Mouse (Mus musculus) A20 (cell line): ENCODE measurements around the gene Rps6kb2.

Experiments used
- DNase-seq: peaks from one replicate; pipeline ENCODE4 v3.0.0-alpha.2; 2011; ENCODE audit warnings: low read depth, low spot score

Rps6kb2 gene

DNA sequence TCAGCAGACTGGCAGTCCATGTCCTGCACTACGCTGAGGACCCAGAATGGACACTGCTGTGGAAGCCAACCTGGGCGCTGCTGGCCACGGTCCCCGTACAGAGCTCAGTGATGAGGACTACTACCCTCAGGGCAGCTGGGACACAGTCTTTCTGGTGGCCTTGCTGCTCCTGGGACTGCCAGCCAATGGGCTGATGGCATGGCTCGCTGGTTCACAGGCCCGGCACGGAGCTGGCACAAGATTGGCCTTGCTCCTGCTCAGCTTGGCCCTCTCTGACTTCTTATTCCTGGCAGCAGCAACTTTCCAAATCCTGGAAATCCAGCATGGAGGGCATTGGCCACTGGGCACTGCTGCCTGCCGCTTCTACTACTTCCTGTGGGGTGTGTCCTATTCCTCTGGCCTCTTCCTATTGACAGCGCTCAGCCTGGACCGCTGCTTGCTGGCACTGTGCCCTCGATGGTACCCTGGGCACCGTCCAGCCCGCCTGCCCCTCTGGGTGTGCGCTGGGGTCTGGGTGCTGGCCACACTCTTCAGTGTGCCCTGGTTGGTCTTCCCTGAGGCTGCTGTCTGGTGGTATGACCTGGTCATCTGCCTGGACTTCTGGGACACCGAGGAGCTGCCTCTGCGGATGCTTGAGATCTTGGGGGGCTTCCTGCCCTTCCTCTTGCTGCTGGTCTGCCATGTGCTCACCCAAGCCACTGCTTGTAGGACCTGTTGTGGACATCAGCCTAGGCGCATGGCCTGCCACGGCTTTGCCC, 20.6 kb downstream of the Rps6kb2 start:
- DNase-seq = no peak

DNA sequence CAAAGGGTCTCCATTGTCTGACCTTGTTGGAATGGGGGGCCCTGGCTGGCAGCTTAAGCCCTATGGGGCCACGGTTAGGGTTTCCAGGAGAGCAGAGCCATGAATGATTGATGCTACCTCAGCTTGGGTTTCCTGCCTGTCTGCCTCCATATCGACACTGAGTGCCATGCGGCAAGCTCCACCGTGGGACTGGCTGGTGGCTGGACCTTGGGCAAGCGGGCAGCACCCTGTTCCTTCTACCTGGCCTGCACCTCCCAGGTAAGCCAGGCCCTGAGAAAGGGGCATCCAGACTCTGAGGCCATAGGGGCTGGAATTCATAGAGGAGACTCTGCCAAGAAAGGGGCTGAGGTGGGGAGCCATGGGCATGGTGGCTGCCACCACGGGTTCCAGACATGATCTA, 23.0 kb downstream of the Rps6kb2 start:
- DNase-seq = no peak

DNA sequence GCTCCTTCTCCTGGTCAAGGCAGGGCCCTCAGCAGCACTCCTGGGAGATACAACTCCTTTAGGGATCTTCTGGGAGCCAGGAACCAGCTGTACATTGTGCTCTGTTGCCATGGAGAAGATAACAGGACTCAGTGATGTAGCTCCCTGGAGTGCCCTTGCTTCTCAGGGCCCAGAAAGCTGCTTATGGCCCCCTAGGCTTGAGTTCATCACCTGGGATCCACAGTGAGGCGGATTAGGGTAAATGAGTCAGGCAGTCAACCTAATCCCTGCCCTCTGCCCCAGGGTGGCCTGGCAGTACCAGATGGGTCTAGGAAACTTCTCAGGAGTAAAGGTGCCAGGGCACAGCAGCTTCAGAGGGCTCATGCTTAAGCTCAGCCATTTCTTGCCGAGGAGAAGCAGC, 23.7 kb downstream of the Rps6kb2 start, which contains the start of gene Gpr152:
Gpr152 (plus strand) TSS at position 342 of the 400 bp plus-strand sequence.
- DNase-seq = no peak

DNA sequence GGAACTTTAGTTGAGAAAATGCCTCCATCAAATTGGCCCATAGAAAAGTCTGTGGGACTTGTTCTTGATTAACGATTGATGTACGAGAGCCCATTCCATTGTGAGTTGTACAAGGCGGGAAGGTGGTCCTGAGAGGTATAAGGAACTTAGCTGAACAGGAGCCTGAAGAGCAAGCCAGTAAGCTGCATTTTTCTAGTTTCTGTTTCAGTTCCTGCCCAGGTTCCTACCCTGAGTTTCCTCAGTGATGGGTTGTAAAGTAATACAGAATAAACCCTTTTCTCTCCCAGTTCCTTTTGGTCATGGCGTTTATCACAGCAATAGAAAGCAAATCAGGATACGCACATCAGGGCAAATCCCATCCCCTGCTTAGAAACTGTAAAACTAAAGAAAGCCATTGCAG, 25.2 kb downstream of the Rps6kb2 start:
- DNase-seq = peak; percentile 73

DNA sequence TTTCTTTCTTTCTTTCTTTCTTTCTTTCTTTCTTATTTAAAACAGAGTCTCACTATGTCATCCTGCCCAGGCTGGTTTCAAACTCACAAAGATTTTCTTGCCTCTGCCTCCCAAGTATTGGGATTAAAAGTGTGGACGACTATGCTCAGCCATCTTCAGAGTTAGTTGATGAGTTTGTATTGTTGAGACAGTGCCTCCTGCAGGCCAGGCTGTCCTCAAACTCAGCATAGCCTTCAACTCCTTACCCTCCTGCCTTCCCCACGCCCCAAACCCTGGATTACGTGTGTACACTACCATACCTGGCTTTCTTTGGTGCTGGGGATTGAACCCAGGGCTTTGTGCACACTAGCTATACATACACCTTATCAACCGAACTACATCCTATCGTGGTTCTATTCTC, 26.7 kb downstream of the Rps6kb2 start:
- DNase-seq = no peak

DNA sequence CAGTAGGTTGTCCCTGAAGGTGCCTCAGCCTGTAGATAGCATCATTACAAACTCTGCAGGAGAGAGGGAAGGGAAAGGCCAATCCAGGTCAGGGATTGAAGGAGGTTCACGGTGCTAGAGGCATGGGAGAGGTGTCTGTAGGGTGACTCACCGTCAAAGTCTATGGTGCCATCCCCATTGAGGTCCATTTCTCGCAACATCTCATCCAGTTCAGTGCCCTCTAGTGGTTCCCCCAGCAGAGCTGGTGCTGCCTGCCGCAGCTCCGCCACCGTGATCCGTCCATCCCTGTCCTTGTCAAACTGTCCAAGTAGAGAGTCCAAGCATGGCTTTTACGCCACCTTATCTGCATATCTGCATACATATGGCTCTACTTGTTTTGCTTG, 27.2 kb downstream of the Rps6kb2 start:
- peak; percentile 75 for DNase-seq

DNA sequence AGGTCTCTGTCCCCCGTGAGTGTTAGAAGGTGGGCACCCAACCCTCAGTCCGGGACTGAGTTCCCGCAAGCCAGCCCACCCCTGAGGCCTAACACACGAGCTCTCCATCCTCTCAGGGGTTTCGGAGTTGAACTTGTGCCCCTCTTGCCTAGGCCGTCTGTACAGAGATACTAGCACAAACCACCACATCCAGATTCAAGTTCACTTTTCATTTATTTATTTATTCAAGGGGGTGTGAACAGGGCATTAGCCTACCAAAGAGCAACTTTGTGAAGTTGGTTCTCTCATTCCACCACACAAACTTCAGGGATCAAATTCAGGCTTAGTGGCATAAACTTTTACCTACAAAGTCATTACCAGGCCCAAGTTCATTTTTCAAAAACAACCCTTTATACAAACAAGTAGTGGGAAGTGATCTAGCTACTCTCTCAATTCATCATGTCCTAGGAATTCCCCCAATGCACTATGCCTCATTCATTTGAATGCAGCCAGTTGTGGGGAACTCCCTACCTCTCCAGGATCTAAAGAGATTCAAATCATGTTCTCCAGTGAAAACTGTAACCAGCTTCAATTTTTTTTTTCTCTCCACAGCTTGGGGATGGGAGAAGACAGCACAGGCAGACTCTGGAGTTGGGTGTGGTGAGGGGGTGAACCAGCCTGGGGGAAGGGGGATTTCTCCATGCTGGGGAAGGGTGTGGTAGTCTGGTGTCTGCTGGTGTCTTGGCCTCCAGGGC, 27.8 kb downstream of the Rps6kb2 start:
- DNase-seq = peak; percentile 55

DNA sequence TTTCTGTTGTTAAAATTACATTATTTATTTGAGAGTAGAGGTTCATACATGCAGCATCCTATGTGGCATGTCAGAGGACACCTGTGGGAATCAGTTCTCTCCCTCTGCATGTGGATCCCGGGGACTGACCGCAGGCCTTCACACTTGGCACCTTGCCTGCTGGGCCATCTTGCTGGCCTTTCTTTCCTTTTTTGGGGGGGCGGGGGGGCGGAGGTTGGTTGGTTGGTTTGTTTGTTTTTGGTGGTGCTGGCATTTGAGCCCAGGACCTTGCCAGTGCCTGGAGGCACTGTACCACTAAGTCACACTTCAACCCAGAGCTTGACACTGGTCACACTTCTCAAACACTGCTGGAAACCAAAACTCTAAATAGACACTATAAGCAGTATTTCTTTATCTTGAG, 28.8 kb downstream of the Rps6kb2 start:
- DNase-seq = no peak

DNA sequence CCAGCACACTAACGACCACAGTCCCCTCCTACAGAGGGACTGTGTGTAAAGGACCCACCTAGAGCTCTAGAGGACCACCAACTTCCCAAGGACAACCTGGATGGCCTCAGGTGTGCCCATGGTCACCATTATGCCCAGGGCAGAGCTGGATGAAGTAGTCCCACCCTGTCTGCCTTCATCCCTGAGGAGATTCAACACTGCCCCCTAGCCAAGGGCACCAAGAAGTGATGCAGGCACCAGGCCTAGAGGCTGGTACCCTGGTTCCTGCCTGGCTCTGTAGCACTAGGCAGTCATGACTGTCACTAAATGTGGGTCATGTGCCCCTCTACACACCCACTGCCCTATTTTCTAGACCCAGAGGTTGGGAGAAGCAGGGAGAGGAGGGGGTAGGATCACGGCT, 31.4 kb downstream of the Rps6kb2 start:
- DNase-seq = no peak

DNA sequence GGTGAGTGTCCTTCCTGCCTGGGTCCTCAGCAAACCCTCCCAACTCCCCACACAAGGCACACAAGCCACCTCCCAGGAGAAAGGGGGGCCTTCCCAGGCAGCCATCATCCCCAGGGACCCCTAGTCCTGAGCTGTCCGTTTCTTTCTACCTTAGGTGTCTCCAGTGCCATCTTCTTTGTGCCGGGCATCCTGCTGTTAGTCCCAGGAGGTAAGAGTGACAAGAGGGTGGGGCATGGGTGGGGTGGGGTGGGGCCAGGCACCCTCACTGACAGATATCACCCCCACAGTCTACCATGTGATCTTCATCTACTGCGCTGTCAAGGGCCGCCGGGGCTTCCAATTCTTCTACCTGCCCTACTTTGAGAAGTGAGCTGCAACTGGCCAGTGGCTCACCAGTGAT, 32.1 kb downstream of the Rps6kb2 start:
- DNase-seq = no peak

DNA sequence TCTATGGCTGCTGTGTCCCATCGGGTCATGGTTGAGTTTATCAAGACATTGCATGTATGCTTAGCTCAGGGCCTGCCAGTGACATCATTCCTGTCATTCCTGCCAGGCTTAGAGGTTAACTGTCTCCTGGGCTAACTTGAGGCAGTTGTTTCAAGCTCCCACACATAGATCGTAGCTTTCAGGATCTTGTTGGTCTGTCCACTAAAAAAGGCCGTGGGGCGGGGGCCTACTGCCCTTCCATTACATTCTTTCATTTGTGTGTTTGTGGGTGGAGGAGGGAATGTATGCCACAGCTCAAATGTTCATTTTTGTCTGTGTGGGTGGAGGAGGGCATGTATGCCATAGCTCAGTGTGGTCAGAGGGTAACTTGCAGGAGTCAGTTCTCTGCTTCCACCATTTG, 33.0 kb downstream of the Rps6kb2 start:
- DNase-seq = no peak

DNA sequence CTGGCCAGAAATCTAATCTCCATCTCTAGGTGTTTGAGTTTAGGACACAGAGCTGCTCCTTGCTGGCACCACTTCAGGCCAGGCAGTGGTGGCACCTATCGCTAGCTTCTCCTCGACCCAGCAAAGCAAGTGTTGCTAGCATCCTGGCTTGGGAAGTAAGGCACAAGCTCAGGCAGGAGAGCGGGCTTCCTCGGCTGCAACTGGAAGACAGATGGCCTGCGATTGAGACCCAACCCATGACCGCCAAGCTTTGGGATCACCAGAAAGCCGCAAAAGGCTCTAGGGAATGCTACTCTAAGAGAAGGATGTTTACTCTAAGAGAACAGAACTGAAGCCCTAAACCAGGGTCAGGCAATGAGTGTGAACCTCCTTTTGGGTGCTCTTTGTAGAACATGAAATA, 33.7 kb downstream of the Rps6kb2 start:
- DNase-seq = no peak

DNA sequence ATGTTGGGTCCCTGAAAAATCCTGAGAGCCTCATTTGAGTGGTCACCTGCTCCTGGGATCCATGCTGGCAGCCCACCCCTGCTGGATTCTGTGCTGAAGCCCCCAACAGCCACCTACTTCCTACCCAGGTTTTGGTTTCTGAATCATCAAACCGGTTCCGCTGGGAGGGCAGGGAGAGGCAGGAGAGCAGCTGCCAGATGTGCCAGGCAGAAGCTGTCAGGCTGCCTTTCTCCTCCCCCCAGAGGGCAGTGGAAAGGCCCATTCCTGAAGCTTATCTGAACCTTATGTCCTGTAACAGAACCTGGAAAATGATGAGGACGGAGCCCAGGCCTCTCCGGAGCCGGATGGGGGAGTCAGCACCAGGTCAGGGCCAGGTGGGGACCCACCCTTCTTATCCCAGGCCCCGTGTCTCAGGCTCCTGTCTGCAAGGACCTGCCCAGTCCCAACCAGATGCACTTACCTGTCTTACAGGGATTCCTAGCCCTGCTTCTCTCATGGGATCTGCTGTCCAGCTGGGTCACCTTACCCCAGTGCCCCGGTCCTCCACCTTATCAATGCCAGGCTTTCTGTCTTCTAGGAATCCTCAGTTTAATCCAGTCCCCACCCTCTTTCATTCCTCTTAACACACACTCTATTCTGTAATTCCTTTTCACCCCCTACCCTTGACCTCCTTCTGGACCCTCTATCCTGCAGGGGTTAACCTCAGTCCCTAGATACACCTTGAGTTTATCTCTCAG, 36.2 kb downstream of the Rps6kb2 start:
- DNase-seq = peak; percentile 61

DNA sequence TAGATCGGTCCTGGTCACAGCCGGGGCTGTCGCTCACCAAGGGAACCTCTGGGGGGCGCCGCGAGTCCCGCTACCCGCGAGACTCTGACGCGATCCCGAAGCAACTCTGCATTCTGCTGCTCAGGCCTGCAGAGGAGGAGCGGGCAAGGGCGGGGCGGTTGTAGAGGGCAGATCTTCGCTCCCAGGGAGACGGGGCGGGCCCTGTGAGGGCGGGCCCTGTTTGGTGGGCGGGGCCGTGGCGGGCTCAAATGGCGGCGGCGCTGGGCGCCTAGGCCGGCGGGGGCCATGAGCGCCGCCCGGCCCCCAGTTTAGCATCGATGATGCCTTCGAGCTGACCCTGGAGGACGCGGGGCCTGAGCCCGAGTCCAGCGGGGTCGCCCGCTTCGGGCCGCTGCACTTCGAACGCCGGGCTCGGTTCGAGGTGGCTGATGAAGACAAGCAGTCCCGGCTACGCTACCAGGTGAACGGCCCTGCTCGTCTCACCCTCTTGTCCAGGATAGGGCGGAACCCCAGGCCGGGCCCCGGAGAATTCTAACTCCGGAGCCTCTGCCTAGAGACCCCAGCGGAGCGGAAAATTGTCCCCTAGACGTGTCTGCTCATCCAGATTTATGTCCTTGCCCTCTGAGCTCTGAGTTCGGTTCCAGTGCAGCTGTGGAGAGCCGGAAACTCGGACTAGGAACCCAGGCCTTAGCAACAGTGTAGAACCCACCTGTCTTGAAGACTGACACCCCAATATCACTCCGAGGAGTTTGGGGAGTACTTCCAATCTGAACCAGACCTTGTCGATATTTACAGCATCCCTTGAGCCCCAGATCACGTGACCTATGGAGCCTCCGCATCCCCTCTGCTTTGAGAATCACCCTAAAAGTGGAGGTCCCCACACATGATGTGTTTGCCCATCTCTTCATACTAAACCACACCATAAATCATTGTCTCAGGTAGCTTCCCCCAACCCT, 37.1 kb downstream of the Rps6kb2 start, which contains the start of gene Aip:
Aip (minus strand) TSS at position 118 of the 956 bp plus-strand sequence.
- peak; percentile 99 for DNase-seq

DNA sequence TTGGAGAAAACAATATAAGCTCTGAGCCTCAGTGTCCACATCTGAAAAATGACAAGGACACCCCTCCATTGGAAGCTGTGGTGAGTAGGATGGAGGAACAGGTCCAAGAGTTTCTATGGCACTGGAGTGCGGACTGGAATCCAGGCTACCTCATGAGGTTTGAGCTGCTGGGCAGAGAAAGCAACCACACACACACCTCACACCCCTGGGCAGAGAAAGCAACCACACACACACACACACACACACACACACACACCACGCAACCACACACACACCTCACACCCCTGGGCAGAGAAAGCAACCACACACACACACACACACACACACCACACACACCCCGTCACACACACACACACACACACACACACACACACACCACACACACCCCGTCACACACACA, 37.9 kb downstream of the Rps6kb2 start:
- DNase-seq = peak; percentile 39

DNA sequence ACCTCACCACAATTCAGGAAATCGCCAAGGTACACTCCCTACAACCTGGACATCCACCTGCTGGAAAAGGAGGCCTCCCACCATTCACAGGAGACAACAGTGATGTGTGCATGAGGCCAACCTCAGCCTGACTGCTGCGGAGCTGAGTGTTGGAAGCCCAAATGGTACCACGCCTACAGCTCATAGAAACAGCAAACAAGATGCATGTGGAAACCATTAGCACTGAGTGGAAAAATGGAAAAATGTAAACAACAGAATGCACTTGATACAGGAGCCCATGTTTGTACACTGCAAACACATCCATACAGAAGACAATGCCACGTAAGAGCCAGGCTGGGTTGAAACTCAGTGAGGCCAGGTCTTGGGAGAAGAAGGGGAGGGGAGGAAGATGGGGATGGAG, 38.7 kb downstream of the Rps6kb2 start:
- DNase-seq = no peak

DNA sequence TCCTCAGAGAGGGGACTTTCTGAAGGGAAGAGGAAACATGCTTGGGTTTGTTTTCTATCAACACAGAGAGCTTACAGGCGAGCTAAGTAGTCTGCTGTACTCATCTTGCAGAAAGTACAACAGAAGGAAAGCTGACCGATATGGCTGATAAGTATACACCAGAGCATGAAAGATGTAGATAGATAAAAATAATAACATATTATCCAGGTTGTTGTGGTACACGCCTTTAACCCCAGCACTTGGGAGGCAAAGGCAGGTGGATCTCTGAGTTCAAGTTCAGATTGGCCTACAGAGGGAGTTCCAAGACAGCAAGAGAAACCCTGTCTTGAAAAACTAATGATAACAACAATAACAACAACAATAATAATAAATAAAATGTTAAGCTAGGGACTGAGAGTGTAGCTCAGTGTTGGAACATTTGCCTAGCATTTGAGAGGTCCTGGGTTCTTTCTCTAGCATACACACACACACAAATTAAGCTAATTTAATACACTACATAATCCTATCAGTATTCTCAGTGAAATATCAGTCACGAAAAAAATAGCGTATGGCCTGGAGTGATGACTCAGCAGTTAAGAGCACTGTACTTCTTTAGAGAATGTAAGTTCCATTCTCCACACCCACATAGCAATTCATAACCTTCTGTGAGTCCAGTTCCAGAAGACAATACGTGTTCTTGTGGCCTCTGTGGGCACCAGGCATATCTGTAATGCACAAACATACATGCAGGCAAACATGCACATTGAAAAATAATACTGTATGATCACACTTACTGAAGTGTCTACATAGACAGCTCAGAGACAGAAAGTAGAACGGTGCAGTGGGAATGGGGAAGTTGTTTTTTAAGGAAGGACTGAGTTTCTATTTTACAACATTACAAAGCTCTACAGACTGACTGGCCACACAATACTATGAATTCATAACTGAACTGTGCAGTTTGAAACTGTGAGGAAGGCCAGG, 40.5 kb downstream of the Rps6kb2 start:
- peak; percentile 85 for DNase-seq

DNA sequence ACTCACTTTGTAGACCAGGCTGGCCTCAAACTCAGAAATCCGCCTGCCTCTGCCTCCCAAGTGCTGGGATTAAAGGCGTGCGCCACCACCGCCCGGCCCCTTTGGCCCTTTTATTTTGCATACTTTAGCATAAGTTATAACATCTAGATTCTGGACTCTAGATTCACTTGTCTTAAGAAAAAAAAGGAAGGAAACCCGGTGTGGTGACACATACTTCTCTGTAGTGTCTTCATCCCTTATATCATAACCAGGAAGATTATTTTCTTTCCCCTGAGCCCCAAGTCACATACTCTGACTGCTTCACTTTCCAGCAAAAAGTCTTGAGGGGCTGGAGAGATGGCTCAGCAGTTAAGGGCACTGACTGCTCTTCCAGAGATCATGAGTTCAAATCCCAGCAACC, 41.3 kb downstream of the Rps6kb2 start:
- peak; percentile 70 for DNase-seq

DNA sequence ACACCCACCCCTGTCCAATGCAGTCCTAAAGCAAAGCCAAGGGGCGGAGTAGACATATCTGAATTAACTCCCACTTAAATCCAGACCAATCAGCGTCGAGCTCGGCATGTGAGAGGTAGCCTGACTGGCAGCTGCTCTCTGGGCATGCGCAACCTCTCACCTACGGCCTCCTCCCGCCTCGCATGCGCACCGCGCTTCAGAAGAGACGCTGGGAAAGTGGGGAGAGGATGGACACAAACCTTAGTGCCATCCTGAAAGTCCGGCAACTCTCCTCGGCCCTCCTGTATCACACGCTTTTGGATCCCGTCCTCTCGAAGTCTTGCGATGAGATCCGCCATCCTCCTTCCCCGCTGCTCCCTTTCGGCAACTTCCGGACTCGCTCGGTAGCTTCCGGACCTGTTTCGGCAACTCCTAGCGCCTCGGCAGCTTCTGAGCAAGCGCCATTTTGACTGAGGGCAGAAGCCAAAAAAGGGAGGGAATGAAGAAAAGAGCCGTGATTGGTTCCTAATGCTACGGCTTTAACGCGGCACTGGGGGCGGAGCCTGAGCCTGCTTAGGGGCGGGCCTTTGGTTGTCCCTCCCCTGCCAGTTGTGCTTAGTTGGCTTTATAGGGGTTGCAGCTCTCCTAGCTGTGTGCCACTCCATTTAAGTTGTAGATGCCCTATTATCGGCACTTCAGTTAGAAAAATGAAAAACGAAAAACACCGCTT, 41.9 kb downstream of the Rps6kb2 start:
- peak; percentile 99 for DNase-seq
